Mouse (Mus musculus): Measurements from ENCODE around the gene Tmprss11e.

Tmprss11e gene

GRCm38 (mm10) chr5:86745715-86746114 lies at the start of gene Tmprss11e:
TSS of gene Tmprss11e (minus strand) at chr5:86745815.
- no peak for DNase-seq

DNA sequence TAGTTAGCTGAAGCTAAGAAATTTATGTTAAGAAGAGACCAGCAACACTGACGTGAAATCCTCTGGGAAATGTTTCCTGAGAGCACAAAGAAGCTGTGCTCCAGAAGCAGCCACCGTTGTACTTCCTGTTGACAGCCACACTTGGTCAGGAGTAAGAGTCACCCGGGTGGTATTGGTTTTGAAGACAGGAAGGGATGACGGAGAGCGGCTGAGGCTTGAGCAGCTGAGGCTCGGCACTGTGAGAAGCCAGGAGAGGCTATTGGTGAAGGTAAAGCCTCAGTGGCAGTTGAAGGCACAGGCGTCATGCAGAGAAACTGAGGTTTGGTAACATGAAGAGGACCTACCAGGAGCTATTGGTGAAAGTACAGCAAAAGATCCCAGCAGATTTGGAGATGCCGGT lies 47.2 kb upstream of the Tmprss11e start:
- DNase-seq = no peak

GRCm38 (mm10) chr5:86792249-86792648 lies 46.6 kb upstream of the Tmprss11e start:
- DNase-seq = no peak

- DNase-seq = no peak
These were observed 44.3 kb upstream of the Tmprss11e start for GRCm38 (mm10) chr5:86789954-86790353.

- no peak for DNase-seq
These were observed 41.2 kb upstream of the Tmprss11e start for GRCm38 (mm10) chr5:86786798-86787197.

GRCm38 (mm10) chr5:86784205-86784604 lies 38.6 kb upstream of the Tmprss11e start:
- no peak for DNase-seq

GRCm38 (mm10) chr5:86783059-86783458 lies 37.4 kb upstream of the Tmprss11e start:
- no peak for DNase-seq

- no peak for DNase-seq
These were observed 32.9 kb upstream of the Tmprss11e start for GRCm38 (mm10) chr5:86778471-86778870.

GRCm38 (mm10) chr5:86776941-86777340 lies 31.3 kb upstream of the Tmprss11e start:
- no peak for DNase-seq

DNA sequence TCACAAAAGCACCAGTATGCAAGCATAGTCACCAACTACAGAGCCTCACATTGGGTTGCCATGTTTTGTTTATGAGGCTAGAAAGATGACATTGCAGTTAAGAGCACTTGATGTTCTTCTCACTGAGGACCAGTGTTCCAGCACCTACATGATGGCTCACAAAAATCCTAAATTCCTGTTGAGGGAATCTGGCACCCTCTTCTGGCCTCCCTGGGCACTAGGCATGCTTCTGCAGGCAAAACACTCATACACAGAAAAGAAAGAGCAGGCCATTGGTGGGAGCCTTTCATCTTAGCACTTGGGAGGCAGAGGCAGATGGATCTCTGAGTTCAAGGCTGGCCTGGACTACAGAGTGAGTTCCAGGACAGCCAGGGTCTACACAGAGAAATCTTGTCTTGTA lies 25.4 kb upstream of the Tmprss11e start:
- no peak for DNase-seq

GRCm38 (mm10) chr5:86769015-86769658 lies 23.5 kb upstream of the Tmprss11e start:
- DNase-seq = no peak

DNA sequence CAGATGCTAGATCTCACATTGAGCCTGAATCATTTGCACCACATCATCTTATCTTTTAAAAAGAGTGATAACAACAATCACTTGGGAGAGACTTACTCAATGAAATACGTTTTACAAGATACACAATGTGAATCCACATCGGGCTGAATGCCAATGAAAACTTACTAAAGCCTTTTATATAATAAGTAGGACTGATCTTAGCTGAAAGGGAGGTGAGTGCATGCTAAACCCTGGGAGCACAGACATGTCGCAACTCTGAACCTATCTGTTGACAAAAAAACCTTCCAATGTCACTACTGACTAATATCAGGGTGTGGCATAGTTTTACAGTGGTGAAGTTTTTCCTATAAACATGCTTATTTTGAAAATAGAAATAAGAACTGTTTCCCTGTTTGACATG lies 2.8 kb downstream of the Tmprss11e start:
- DNase-seq = no peak

DNA sequence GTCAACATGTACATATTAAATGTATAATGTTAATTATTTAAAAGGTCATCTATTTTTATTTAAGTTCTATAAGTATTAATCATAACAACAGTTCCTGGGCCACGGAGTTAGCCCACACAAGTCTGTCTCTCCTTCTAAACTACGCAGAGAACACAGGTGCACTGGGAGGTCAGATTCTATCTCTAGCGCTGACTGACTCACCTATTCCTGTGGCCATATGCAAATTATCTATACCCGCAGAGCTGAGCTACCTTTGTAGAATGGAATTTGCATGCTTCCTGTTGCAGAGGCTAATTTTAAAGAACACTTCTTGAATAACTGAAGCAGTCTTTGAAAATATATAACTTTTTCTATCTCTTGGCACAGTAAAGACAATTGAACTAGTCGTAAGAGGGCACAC lies 4.5 kb downstream of the Tmprss11e start:
- no peak for DNase-seq

GRCm38 (mm10) chr5:86735808-86736207 lies 9.8 kb downstream of the Tmprss11e start:
- no peak for DNase-seq

DNA sequence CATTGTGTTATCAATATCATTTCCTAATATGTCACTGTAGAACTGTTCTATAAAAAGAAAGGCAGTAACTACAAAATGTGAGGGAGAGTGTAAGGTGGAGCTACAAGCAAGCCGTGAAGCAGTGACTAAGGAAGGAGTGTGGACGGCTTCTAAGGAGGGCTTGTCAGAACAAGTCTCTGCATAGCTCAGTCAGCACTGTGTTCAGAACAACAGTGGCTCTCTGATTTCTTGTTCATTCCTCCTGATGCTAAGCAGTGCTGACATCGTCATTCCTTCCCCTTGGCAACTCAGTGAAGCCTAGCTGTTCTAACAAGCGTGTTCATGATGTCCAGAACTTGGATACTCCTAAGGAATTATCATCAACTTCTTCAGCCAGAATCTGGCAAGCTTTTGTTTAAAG lies 15.0 kb downstream of the Tmprss11e start:
- no peak for DNase-seq

GRCm38 (mm10) chr5:86728574-86728973 lies 17.0 kb downstream of the Tmprss11e start:
- DNase-seq = no peak

DNA sequence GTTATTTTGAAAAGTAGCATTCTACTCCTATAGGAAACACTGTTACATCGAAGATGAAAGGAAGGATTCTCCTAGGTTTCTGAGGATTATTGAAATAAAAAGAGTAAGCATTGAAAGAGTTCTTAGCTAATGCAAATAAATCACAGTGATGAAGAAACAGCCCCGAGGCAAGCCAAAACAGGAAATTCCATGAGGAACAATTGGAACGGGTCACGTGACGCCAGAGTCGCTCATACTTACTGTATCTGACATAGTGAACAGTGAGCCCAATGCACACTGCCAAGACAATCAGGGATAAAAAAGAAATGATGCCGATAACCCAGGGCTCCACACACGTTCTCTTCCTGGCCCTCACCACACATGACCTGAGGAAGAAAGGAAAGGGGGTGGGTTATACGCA lies 18.6 kb downstream of the Tmprss11e start:
- no peak for DNase-seq

- DNase-seq = no peak
These were observed 20.6 kb downstream of the Tmprss11e start for GRCm38 (mm10) chr5:86725021-86725420.

GRCm38 (mm10) chr5:86722820-86723460 lies 22.7 kb downstream of the Tmprss11e start:
- no peak for DNase-seq

DNA sequence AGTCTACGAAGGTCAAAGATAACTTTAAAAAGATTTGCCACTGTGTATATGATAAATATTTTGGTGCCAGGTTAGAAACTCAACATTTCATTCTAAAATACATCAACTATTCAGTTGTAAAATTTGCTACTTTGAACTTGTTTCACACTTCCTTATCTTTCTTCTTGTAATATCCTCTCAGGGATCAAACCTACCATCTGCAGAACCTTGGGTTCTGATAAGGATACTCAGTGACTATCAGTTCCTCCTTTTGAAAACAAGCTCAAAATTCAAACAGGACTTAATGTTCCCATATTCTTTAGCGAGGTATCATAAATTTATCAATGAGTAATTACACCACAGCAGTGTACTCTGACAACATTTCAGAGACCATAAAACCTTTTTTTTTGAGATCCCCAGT lies 30.6 kb downstream of the Tmprss11e start:
- no peak for DNase-seq

DNA sequence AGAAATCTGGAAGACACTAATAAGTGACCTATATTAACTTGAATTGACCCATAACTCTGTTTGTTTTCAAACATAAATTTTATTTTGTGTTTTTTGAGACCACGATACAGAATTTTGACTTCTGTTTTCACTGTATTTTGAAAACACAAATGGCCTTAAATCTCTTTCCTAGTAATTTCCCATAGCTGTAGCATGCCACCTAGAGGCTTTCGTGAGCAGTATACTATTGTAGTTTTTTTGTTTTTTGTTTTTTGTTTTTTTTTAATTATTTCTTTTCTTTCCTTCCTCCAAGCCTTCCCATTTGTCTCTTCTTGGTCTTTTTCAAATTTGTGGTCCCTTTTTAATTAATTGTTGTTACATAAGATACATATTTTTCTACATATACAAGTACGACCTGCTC lies 40.7 kb downstream of the Tmprss11e start:
- DNase-seq = no peak

- DNase-seq = peak; percentile 10
These were observed 60.9 kb downstream of the Tmprss11e start for GRCm38 (mm10) chr5:86684667-86685066.

DNA sequence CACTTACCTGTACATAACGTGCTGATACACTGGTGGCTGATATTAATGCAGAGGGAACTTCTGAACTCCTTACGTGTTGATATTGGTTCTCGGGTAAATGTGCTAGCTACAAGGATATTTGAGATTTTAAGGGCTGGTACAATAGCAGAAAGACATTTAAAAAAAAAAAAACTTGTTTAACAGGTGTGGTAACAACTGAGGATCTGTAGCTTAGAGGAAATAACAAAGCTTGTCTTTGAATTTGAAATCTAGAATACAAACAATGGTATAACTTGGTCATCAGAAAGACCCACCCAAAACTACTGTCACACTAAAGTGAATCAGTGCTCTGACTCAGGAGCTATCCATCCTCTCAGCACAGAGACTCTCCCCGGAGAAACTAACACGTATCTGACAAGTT lies 69.4 kb downstream of the Tmprss11e start, which contains the start of gene Tmprss11b:
Gene Tmprss11b (minus strand): TSS at position 101 of the 400 bp plus-strand sequence.
- no peak for DNase-seq
